In the genomic region with DNA sequence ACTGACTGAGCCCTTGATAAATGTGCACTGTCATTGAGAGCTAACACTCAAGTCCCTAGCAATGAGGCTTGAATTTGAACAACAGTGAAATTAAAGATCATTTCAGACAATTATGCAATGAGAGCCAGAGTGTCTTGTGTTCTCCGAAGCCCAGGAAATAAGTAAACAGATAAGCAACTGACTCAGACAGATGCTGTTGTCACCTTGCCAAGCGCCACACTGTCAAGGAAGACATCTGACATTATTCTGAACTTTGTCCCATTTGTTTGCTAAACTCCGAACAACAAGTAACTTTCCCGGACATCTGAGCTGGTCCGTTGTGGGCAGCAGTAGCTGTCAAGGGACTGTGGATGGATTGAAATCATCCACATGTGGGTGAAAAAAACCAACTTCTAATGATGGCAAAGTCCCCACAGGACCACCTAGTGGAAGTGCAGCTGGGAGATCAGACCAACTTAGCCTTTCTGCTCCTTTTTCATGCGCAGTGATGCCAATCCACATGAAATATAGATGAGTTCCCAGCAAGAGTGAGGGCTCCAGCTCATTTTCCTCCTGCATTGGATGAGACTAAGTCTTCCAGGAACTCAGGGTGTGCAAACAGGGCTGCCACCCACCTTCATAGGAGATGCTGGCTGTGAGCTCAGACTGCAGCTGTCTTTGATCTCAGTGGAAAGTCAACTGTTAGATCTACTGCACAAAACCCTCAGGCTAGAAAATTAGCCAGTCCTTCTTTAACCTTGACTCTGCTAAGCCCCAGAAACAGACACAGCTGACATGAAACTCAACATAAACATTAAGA, we compare ENCODE assay signal across 18 mouse cellular contexts.
DNase-seq lines count a peak whose midpoint lies in the region; ATAC-seq lines count a peak whose summit lies in the region.
"Had no signal": no experiment of that assay in that cellular context is flagged by ENCODE, and none has a peak within 500 bp of the region (broad histone marks: within the 10 kb centered on the region; RNA-seq: fewer than 3 reads in every experiment).

No protein-coding gene starts in this region.

- H3K27ac ChIP-seq in kidney, embryonic 16.5 days (ENCODE audit: low read length) = no peak overlapping the region
- H3K27ac ChIP-seq: embryonic facial prominence, embryonic 15.5 days; forebrain, embryonic 12.5 days; hindbrain, embryonic 10.5 days; macrophage; midbrain, embryonic 15.5 days had no signal

- peak; percentile 32 for DNase-seq in kidney, postnatal 14 days
- peak; percentile 55 to 56 for DNase-seq in heart, adult 9 months (ENCODE audit: low spot score in 2 of 2)
- DNase-seq in kidney, postnatal 36 days = peak; percentile 8 to 30
- peak; percentile 70 for DNase-seq in lung, postnatal 36 days
- no peak for DNase-seq in embryo, embryonic 9.5 days (ENCODE audit: extremely low spot score)
- DNase-seq: cerebellum, adult 11-12 months; gastrocnemius, postnatal 14 days; right cerebral cortex, postnatal 4 days had no signal

- H3K36me3 ChIP-seq in kidney, embryonic 16.5 days (ENCODE audit: insufficient read depth, low read length) = no peaks in the 10 kb centered on the region
- H3K36me3 ChIP-seq: embryonic facial prominence, embryonic 15.5 days; forebrain, embryonic 12.5 days; hindbrain, embryonic 10.5 days; midbrain, embryonic 15.5 days had no signal

- 63% methylated on average over 6 of the region's 6 CpGs for WGBS in kidney, embryonic 16.5 days

- no peaks in the 10 kb centered on the region for H3K9me3 ChIP-seq in kidney, embryonic 16.5 days (ENCODE audit: low read length)
- H3K9me3 ChIP-seq: embryonic facial prominence, embryonic 15.5 days; forebrain, embryonic 12.5 days; hindbrain, embryonic 10.5 days; midbrain, embryonic 15.5 days had no signal

- no peaks in the 10 kb centered on the region for H3K27me3 ChIP-seq in kidney, embryonic 16.5 days (ENCODE audit: insufficient read depth, low read length)
- H3K27me3 ChIP-seq: embryonic facial prominence, embryonic 15.5 days; forebrain, embryonic 12.5 days; midbrain, embryonic 15.5 days had no signal

- no peak overlapping the region for H3K4me2 ChIP-seq in kidney, embryonic 16.5 days (replicated peaks; ENCODE audit: low read depth, low read length)
- H3K4me2 ChIP-seq: embryonic facial prominence, embryonic 15.5 days; forebrain, embryonic 12.5 days; midbrain, embryonic 15.5 days had no signal

- H3K4me1 ChIP-seq in kidney, embryonic 16.5 days (ENCODE audit: insufficient read depth, low read length) = no peaks in the 10 kb centered on the region
- H3K4me1 ChIP-seq: embryonic facial prominence, embryonic 15.5 days; forebrain, embryonic 12.5 days; midbrain, embryonic 15.5 days had no signal

- no peak overlapping the region for H3K9ac ChIP-seq in kidney, embryonic 16.5 days (replicated peaks; ENCODE audit: low read length)
- H3K9ac ChIP-seq: embryonic facial prominence, embryonic 15.5 days; forebrain, embryonic 12.5 days; midbrain, embryonic 15.5 days had no signal

- no peak overlapping the region for H3K4me3 ChIP-seq in kidney, embryonic 16.5 days (ENCODE audit: low read length)
- H3K4me3 ChIP-seq: embryonic facial prominence, embryonic 15.5 days; forebrain, embryonic 12.5 days; hindbrain, embryonic 10.5 days; midbrain, embryonic 15.5 days had no signal

- ATAC-seq in kidney, embryonic 16.5 days (ENCODE audit: low FRiP score, low TSS enrichment) = no peak
- no peak for ATAC-seq in inflammation-experienced regulatory T-cells, adult 6 months
- ATAC-seq: activated CD4-positive, CD25-positive, alpha-beta regulatory T cell, adult 4 months; CD4-positive, CD25-positive, alpha-beta regulatory T cell, adult 4 months; intestine, embryonic 16.5 days; midbrain, embryonic 15.5 days had no signal
